18 mouse cellular contexts compared by ENCODE assay signal in genomic region chr9:94833836-94834235, GRCm38 (mm10).
"Had no signal": no experiment of that assay in that cellular context is flagged by ENCODE, and none has a peak within 500 bp of the region (broad histone marks: within the 10 kb centered on the region; RNA-seq: fewer than 3 reads in every experiment).

No protein-coding gene starts in this region.

- H3K9me3 ChIP-seq: midbrain, embryonic 10.5 days; midbrain, embryonic 12.5 days; midbrain, embryonic 15.5 days; neural tube, embryonic 13.5 days; neural tube, embryonic 15.5 days had no signal

- ATAC-seq: midbrain, embryonic 15.5 days had no signal

- H3K9ac ChIP-seq: lung, embryonic 14.5 days; midbrain, embryonic 12.5 days; midbrain, embryonic 15.5 days; neural tube, embryonic 13.5 days; neural tube, embryonic 15.5 days had no signal

- H3K36me3 ChIP-seq: midbrain, embryonic 10.5 days; midbrain, embryonic 12.5 days; midbrain, embryonic 15.5 days; neural tube, embryonic 13.5 days; neural tube, embryonic 15.5 days had no signal

- H3K4me3 ChIP-seq: midbrain, embryonic 10.5 days; midbrain, embryonic 12.5 days; midbrain, embryonic 15.5 days; myocyte; neural tube, embryonic 13.5 days; neural tube, embryonic 15.5 days had no signal

- DNase-seq: lung, adult 18-20 months; lung, embryonic 14.5 days; lung, postnatal 10 days; lung, postnatal 4 days; retina, postnatal 1 day; right cerebral cortex, adult 18-20 months; right cerebral cortex, postnatal 25 days; right cerebral cortex, postnatal 4 days; spleen, adult 18-20 months; thymus, adult 18-20 months; thymus, postnatal 14 days; thymus, postnatal 36 days had no signal

- H3K27ac ChIP-seq: midbrain, embryonic 10.5 days; midbrain, embryonic 12.5 days; midbrain, embryonic 15.5 days; neural tube, embryonic 13.5 days; neural tube, embryonic 15.5 days had no signal

- H3K27me3 ChIP-seq: midbrain, embryonic 12.5 days; midbrain, embryonic 15.5 days; neural tube, embryonic 13.5 days; neural tube, embryonic 15.5 days had no signal

- H3K4me2 ChIP-seq: lung, embryonic 14.5 days; midbrain, embryonic 12.5 days; midbrain, embryonic 15.5 days; neural tube, embryonic 13.5 days; neural tube, embryonic 15.5 days had no signal
